7 mouse cellular contexts compared by ENCODE assay signal in the genomic region with DNA sequence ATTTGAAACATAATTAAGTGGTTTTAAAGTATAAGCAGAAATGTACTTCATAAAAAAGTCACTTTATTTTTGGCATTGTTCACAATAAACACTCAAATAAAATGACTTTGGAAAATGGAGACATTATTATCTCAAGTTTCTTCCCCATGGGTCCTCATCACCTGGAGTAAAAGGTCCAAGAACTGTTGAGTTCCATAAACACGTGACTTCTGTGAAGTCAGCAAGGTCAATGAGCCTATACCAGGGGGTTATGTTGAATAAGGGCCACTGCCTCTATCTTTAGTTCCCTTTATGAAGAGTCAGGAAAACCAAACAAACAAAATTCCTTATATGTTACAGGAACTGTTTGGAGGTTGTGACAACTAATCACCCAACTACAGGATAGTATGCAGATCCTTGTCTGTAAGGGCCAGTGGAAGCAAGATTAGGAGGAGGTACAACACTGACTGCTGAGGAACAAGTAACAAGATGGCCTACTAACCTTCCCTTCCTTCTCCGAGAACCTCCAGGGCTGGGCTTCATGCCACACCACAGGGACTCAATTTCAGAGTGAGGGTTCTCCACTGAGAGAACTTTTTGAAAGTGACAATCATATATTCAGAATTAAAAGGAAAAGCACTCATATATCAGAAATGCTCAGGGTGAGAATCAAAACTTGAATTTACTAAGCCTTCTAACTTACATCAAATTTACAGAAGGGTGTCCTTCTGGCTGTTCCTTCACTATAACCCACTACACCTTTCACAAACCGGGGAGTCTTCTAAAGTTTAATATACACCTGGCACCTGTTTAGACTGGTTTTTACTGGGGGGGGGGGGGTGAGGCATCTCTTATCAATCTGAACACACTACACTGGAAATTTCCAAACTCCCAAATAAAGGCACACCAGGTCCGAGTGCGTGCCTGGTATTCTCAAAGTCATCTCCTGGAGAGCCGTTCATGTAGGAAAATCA.
DNase-seq lines count a peak whose midpoint lies in the region; ATAC-seq and TF ChIP-seq lines count a peak whose summit lies in the region.

No protein-coding gene starts in this region.

- WGBS in hindbrain, postnatal 0 days, result 29% methylated on average over 6 of the region's 6 CpGs
- WGBS in midbrain, embryonic 16.5 days, result 41% methylated on average over 6 of the region's 6 CpGs

- H3K4me1 ChIP-seq in megakaryocyte, embryonic 14.5 days, result peaks cover 31% of the 10 kb centered on the region
- peaks cover 15% of the 10 kb centered on the region; the same call in 1 of the 2 replicates for H3K4me1 ChIP-seq in hindbrain, postnatal 0 days (ENCODE audit: insufficient read depth, low read length)
- peaks cover 16% of the 10 kb centered on the region for H3K4me1 ChIP-seq in midbrain, embryonic 16.5 days (ENCODE audit: control insufficient read depth, insufficient read depth, low read length)

- peak overlapping the region; percentile 95 for H3K4me2 ChIP-seq in hindbrain, postnatal 0 days (ENCODE audit: low read depth, low read length)
- H3K4me2 ChIP-seq in midbrain, embryonic 16.5 days (ENCODE audit: low read length), result peak overlapping the region; percentile 91

- H3K27ac ChIP-seq in hindbrain, postnatal 0 days, result no peak overlapping the region
- H3K27ac ChIP-seq in midbrain, embryonic 16.5 days (ENCODE audit: low read length), result no peak overlapping the region

- peak overlapping the region; percentile 94 for H3K4me3 ChIP-seq in megakaryocyte, embryonic 14.5 days (replicated peaks)
- H3K4me3 ChIP-seq in hindbrain, postnatal 0 days (ENCODE audit: low read length), result peak overlapping the region; percentile 93
- H3K4me3 ChIP-seq in midbrain, embryonic 16.5 days (ENCODE audit: low read depth, low read length), result peak overlapping the region; percentile 92

- H3K9ac ChIP-seq in hindbrain, postnatal 0 days (replicated peaks; ENCODE audit: low read length), result peak overlapping the region; percentile 82
- peak overlapping the region; percentile 83; the same call in 1 of the 2 replicates for H3K9ac ChIP-seq in midbrain, embryonic 16.5 days (ENCODE audit: low read depth, low read length)

- no peak for ATAC-seq in megakaryocyte, adult 5-6 weeks (ENCODE audit: poor library complexity, severe bottlenecking)
- no peak for ATAC-seq in hindbrain, postnatal 0 days
- no peak for ATAC-seq in midbrain, embryonic 16.5 days

- TF ChIP-seq CTCF in hindbrain, postnatal 0 days (IDR thresholded peaks at IDR 0.05; ENCODE audit: low read depth), result no peak

- peak; percentile 26 to 29 for DNase-seq in cerebellum, postnatal 14 days
- no peak for DNase-seq in hindbrain, postnatal 0 days (ENCODE audit: low spot score)
- no peak for DNase-seq in urinary bladder, postnatal 36 days (ENCODE audit: low spot score in 2 of 2)
- no peak for DNase-seq in yolk sac, embryonic 10.5 days (ENCODE audit: low spot score)

- no peaks in the 10 kb centered on the region for H3K36me3 ChIP-seq in megakaryocyte, embryonic 14.5 days (replicated peaks; ENCODE audit: low read length)
- H3K36me3 ChIP-seq in hindbrain, postnatal 0 days (ENCODE audit: insufficient read depth, low read length), result no peaks in the 10 kb centered on the region
- no peaks in the 10 kb centered on the region for H3K36me3 ChIP-seq in midbrain, embryonic 16.5 days (ENCODE audit: control insufficient read depth, insufficient read depth, low read length)

- H3K9me3 ChIP-seq in megakaryocyte, embryonic 14.5 days, result no peaks in the 10 kb centered on the region
- H3K9me3 ChIP-seq in hindbrain, postnatal 0 days (ENCODE audit: low read length), result no peaks in the 10 kb centered on the region
- no peaks in the 10 kb centered on the region for H3K9me3 ChIP-seq in midbrain, embryonic 16.5 days (replicated peaks; ENCODE audit: control insufficient read depth, low read length, poor library complexity, severe bottlenecking)

- no peaks in the 10 kb centered on the region for H3K27me3 ChIP-seq in megakaryocyte, embryonic 14.5 days (replicated peaks)
- no peaks in the 10 kb centered on the region for H3K27me3 ChIP-seq in hindbrain, postnatal 0 days (ENCODE audit: insufficient read depth, low read length)
- H3K27me3 ChIP-seq in midbrain, embryonic 16.5 days (ENCODE audit: control insufficient read depth, insufficient read depth, low read depth, low read length), result no peaks in the 10 kb centered on the region

Comparison
In these comparisons a context has a peak if more than half of its experiments do, and no peak if none do; other contexts are left out.
1. DNase-seq: peak in cerebellum, postnatal 14 days (2 of 2); none in hindbrain, postnatal 0 days (single experiment), urinary bladder, postnatal 36 days (0 of 2) and yolk sac, embryonic 10.5 days (single experiment).
2. Peak in every context shown above with its lines, with median percentiles within 50 percentile points of each other: H3K4me3 ChIP-seq.